Mouse (Mus musculus) T-helper 17 cell (primary cell): ENCODE measurements around the gene Muc20.

Experiments
- in situ Hi-C, 2 experiments: fragments of 300-600 bp; cut with MboI, MseI; formaldehyde crosslinking; loops; 1 replicate in 1 of 2; 2 replicates in 1 of 2; pipeline ENCODE4 v1.15.1; 2025; ENCODE audit warnings: high pct_unique_total_duplicates in 2 of 2

The Muc20 gene

DNA sequence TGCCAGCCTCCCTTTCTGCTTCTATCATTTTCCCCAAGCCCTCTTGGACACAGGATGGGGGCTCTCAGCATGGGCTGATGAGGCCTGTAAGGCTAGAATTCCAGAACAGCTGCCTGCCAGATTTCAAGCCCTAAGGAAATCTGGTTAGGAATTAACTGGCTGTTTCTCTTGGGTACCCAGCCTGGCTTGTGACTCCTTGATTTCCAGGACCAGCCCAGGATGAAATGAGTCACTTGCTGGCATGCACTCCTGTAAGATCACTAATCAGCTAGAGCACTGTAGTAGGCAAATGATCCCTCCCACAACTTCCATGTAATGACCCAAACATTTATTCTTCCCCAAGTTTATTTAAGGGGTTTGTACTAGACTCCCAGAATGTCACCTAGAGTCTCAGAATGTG lies 69.0 kb downstream of the Muc20 start:
- in situ Hi-C loops: no loop called here
